Mouse (Mus musculus) testis, adult 2 months (tissue): ENCODE results near the gene Gm20388.
A peak's percentile ranks its signal among the peaks of the same experiment; 100 is the strongest.

Source experiments
- CTCF ChIP-seq: fragments of 200-500 bp; IDR thresholded peaks from 2 replicates; pipeline ENCODE4 v1.5.1; 2012; ENCODE audit warnings: low read depth, mild to moderate bottlenecking, inconsistent platforms, low read length, moderate library complexity; ENCODE audit not compliant: control insufficient read depth, insufficient read depth, insufficient replicate concordance
- POLR2A ChIP-seq: fragments of 200-500 bp; IDR thresholded peaks from 2 replicates; pipeline ENCODE4 v1.6.1; 2012; ENCODE audit warnings: low read depth, mild to moderate bottlenecking, inconsistent platforms, low read length, moderate library complexity; ENCODE audit not compliant: control insufficient read depth

DNA sequence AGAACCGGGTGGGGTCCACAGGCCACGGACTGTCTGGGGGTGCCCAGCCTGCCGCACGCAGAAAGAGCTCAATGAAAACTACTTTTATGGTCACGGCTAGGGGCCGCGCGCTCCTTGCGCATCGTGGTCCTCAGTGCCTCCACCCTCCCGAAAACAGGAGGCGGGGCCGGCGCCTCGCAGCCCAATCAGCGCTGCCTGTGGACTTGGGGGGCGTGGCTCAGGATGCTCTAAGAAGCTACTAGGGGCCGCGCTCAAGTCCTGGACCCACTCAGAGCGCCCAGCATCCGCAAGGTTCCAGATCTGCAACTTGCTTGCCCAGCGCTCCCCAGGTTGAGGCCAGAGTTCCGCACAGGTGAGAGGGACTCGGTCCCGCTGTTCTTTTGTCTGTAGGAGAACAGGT is 81.6 kb downstream of the Gm20388 start, which contains the start of gene Crispld2:
- TF ChIP-seq CTCF (no peak), POLR2A (peak; percentile 38; the same call in 1 of the 2 replicates)
